Comparison of ENCODE assay signal across 23 mouse cellular contexts in genomic region chr2:125394428-125395101, GRCm38 (mm10).
A peak's percentile ranks its signal among the peaks of the same experiment; 100 is the strongest.
DNase-seq lines count a peak whose midpoint lies in the region; ATAC-seq and TF ChIP-seq lines count a peak whose summit lies in the region.
"Had no signal": no experiment of that assay in that cellular context is flagged by ENCODE, and none has a peak within 500 bp of the region (broad histone marks: within the 10 kb centered on the region; RNA-seq: fewer than 3 reads in every experiment).

No protein-coding gene starts in this region.

- 96% methylated on average over 9 of the region's 9 CpGs for WGBS in midbrain, embryonic 10.5 days
- WGBS in midbrain, postnatal 0 days: 98% methylated on average over 9 of the region's 9 CpGs

- H3K4me3 ChIP-seq in midbrain, embryonic 10.5 days: no peak overlapping the region
- H3K4me3 ChIP-seq in midbrain, postnatal 0 days (ENCODE audit: low read depth, low read length): no peak overlapping the region
- H3K4me3 ChIP-seq: embryonic facial prominence, embryonic 10.5 days; embryonic facial prominence, embryonic 12.5 days; forebrain, embryonic 13.5 days; forebrain, embryonic 15.5 days had no signal

- H3K9ac ChIP-seq in midbrain, postnatal 0 days (replicated peaks; ENCODE audit: low read length, poor library complexity, severe bottlenecking): no peak overlapping the region
- H3K9ac ChIP-seq: embryonic facial prominence, embryonic 12.5 days; forebrain, embryonic 13.5 days; forebrain, embryonic 15.5 days had no signal

- intact Hi-C loops in heart, postnatal 25 days (cut with DNase I): no loop called here

- no peaks in the 10 kb centered on the region for H3K4me1 ChIP-seq in midbrain, embryonic 10.5 days
- no peaks in the 10 kb centered on the region for H3K4me1 ChIP-seq in midbrain, postnatal 0 days (ENCODE audit: insufficient read depth, low read length)
- H3K4me1 ChIP-seq: embryonic facial prominence, embryonic 10.5 days; embryonic facial prominence, embryonic 12.5 days; forebrain, embryonic 13.5 days; forebrain, embryonic 15.5 days had no signal

- H3K9me3 ChIP-seq in midbrain, embryonic 10.5 days (replicated peaks): no peaks in the 10 kb centered on the region
- H3K9me3 ChIP-seq in midbrain, postnatal 0 days (ENCODE audit: low read length): no peaks in the 10 kb centered on the region
- H3K9me3 ChIP-seq: embryonic facial prominence, embryonic 10.5 days; embryonic facial prominence, embryonic 12.5 days; forebrain, embryonic 13.5 days; forebrain, embryonic 15.5 days; G1E had no signal

- no peak overlapping the region for H3K27ac ChIP-seq in midbrain, embryonic 10.5 days (replicated peaks)
- H3K27ac ChIP-seq in midbrain, postnatal 0 days (ENCODE audit: low read depth, low read length): no peak overlapping the region
- H3K27ac ChIP-seq: embryonic facial prominence, embryonic 10.5 days; embryonic facial prominence, embryonic 12.5 days; forebrain, embryonic 13.5 days; forebrain, embryonic 15.5 days had no signal

- H3K36me3 ChIP-seq in midbrain, embryonic 10.5 days: 0 out of 2 replicates have a peak, but pooled peaks cover 5% of the 10 kb centered on the region
- 0 out of 2 replicates have a peak, but pooled peaks cover 4% of the 10 kb centered on the region for H3K36me3 ChIP-seq in midbrain, postnatal 0 days (ENCODE audit: insufficient read depth, low read length)
- H3K36me3 ChIP-seq: forebrain, embryonic 15.5 days; G1E had no signal

- TF ChIP-seq CTCF in midbrain, postnatal 0 days (IDR thresholded peaks at IDR 0.05): no peak

- H3K4me2 ChIP-seq in midbrain, postnatal 0 days (ENCODE audit: low read depth, low read length, poor library complexity, severe bottlenecking): no peak overlapping the region
- H3K4me2 ChIP-seq: embryonic facial prominence, embryonic 12.5 days; forebrain, embryonic 13.5 days; forebrain, embryonic 15.5 days had no signal

- H3K27me3 ChIP-seq in midbrain, embryonic 10.5 days (ENCODE audit: low read depth, poor library complexity, severe bottlenecking): no peaks in the 10 kb centered on the region
- H3K27me3 ChIP-seq in midbrain, postnatal 0 days (ENCODE audit: insufficient read depth, low read length): no peaks in the 10 kb centered on the region
- H3K27me3 ChIP-seq: CH12.LX; embryonic facial prominence, embryonic 12.5 days; forebrain, embryonic 13.5 days; forebrain, embryonic 15.5 days had no signal

- no peak for ATAC-seq in midbrain, postnatal 0 days (ENCODE audit: low FRiP score)
- ATAC-seq: activated CD4-positive, CD25-positive, alpha-beta regulatory T cell, adult 4 months; CD4-positive, CD25-positive, alpha-beta regulatory T cell, adult 4 months; forebrain, embryonic 13.5 days; forebrain, embryonic 15.5 days had no signal

- peak; percentile 83 for DNase-seq in heart, adult 11 months
- DNase-seq in heart, postnatal 25 days (ENCODE audit: low spot score): no peak
- DNase-seq in midbrain, embryonic 10.5 days (ENCODE audit: low spot score): peak; percentile 10
- DNase-seq in midbrain, postnatal 0 days (ENCODE audit: low spot score): no peak
- DNase-seq in Muller cell, postnatal 12 days (ENCODE audit: inconsistent ontology term): peak; percentile 58
- DNase-seq in kidney, postnatal 10 days: no peak
- DNase-seq: adrenal gland, adult 8-10 months; adrenal gland, postnatal 14 days; adrenal gland, postnatal 36 days; B cell, adult 2 months; cerebellum, adult 11-12 months; cerebellum, adult 2 months; cerebellum, adult 9-10 months; cerebellum, postnatal 10 days; cerebellum, postnatal 25 days had no signal

Comparison
In these comparisons a context has a peak if more than half of its experiments do, and no peak if none do; other contexts are left out.
1. DNase-seq: peak in heart, adult 11 months (single experiment), midbrain, embryonic 10.5 days (single experiment) and Muller cell, postnatal 12 days (single experiment); none in heart, postnatal 25 days (single experiment), midbrain, postnatal 0 days (single experiment) and kidney, postnatal 10 days (single experiment).